9 mouse cellular contexts compared by ENCODE assay signal in genomic region chr1:157443026-157443722, GRCm38 (mm10). TPM values are rescaled to one million over a fixed set of nuclear protein-coding genes. Genes with fewer than 3 reads are reported as not detected.
DNase-seq lines count a peak whose midpoint lies in the region; ATAC-seq and TF ChIP-seq lines count a peak whose summit lies in the region.
"Had no signal": no experiment of that assay in that cellular context is flagged by ENCODE, and none has a peak within 500 bp of the region (broad histone marks: within the 10 kb centered on the region; RNA-seq: fewer than 3 reads in every experiment).

No protein-coding gene starts in this region.

- intact Hi-C loops in heart, postnatal 25 days (cut with DNase I): loop anchor here (2.0 kb wide), 1 partner anchor 24 kb away; no protein-coding TSS in a partner anchor

- peaks cover 55% of the 10 kb centered on the region for H3K27me3 ChIP-seq in forebrain, embryonic 10.5 days (ENCODE audit: poor library complexity, severe bottlenecking)
- no peaks in the 10 kb centered on the region for H3K27me3 ChIP-seq in stomach, embryonic 14.5 days (ENCODE audit: control insufficient read depth, insufficient read depth, low read length)

- peak overlapping the region; percentile 82 for H3K27ac ChIP-seq in brown adipose tissue, adult 24 weeks (replicated peaks; ENCODE audit: low read depth, low read length)
- peak overlapping the region; percentile 83 for H3K27ac ChIP-seq in forebrain, embryonic 10.5 days
- H3K27ac ChIP-seq in layer of hippocampus, adult 2 months: peak overlapping the region; percentile 96
- peak overlapping the region; percentile 49; the same call in 1 of the 2 replicates for H3K27ac ChIP-seq in stomach, embryonic 14.5 days (ENCODE audit: low read length)
- H3K27ac ChIP-seq: macrophage had no signal

- no peaks in the 10 kb centered on the region for H3K9me3 ChIP-seq in forebrain, embryonic 10.5 days
- H3K9me3 ChIP-seq in stomach, embryonic 14.5 days (ENCODE audit: control insufficient read depth, low read depth, low read length): no peaks in the 10 kb centered on the region

- H3K36me3 ChIP-seq in forebrain, embryonic 10.5 days (replicated peaks): no peaks in the 10 kb centered on the region
- H3K36me3 ChIP-seq in stomach, embryonic 14.5 days (ENCODE audit: control insufficient read depth, insufficient read depth, low read length): no peaks in the 10 kb centered on the region

- no peak for ATAC-seq in stomach, embryonic 14.5 days (ENCODE audit: insufficient number of reproducible peaks, insufficient read depth, low FRiP score, low read depth)

- peak overlapping the region; percentile 22; the same call in 1 of the 2 replicates for H3K4me2 ChIP-seq in stomach, embryonic 14.5 days (replicated peaks; ENCODE audit: low read depth, low read length)

- peak; percentile 55 for DNase-seq in forebrain, embryonic 10.5 days (ENCODE audit: extremely low spot score, low spot score)
- peak; percentile 75 for DNase-seq in heart, postnatal 25 days (ENCODE audit: low spot score)
- peak; percentile 71 to 78 for DNase-seq in layer of hippocampus, adult 2 months (ENCODE audit: low spot score in 2 of 2)
- peak; percentile 79 for DNase-seq in lung, postnatal 25 days (ENCODE audit: low spot score)
- no peak for DNase-seq in frontal cortex, postnatal 14 days (ENCODE audit: low spot score in 2 of 2)
- DNase-seq in urinary bladder, postnatal 25 days (ENCODE audit: low spot score): no peak

- no peak overlapping the region for H3K9ac ChIP-seq in stomach, embryonic 14.5 days (replicated peaks; ENCODE audit: low read depth, low read length)

- peaks cover 20% of the 10 kb centered on the region for H3K4me1 ChIP-seq in brown adipose tissue, adult 24 weeks (ENCODE audit: control insufficient read depth, insufficient read depth, insufficient read length, low read length)
- H3K4me1 ChIP-seq in forebrain, embryonic 10.5 days: peaks cover 85% of the 10 kb centered on the region
- peaks cover 3% of the 10 kb centered on the region; the same call in 1 of the 2 replicates for H3K4me1 ChIP-seq in stomach, embryonic 14.5 days (ENCODE audit: control insufficient read depth, insufficient read depth, low read length)

- TF ChIP-seq CTCF in layer of hippocampus, adult 2 months (conservative IDR thresholded peaks at IDR 0.05): no peak

- H3K4me3 ChIP-seq in brown adipose tissue, adult 24 weeks (ENCODE audit: insufficient read depth, low read depth, low read length): no peak overlapping the region
- peak overlapping the region; percentile 11 for H3K4me3 ChIP-seq in forebrain, embryonic 10.5 days
- H3K4me3 ChIP-seq in layer of hippocampus, adult 2 months: peak overlapping the region; percentile 19; the same call in 1 of the 2 replicates
- H3K4me3 ChIP-seq in stomach, embryonic 14.5 days (ENCODE audit: low read depth, low read length): no peak overlapping the region

- 9% methylated on average over 14 of the region's 14 CpGs for WGBS in forebrain, embryonic 10.5 days
- WGBS in stomach, embryonic 14.5 days: 28% methylated on average over 14 of the region's 14 CpGs

RNA-seq across cellular contexts. Expression of gene Cryzl2, which starts 15.2 kb away (rescaled TPM):
- polyA plus RNA-seq in brown adipose tissue, adult 24 weeks (2012; ENCODE audit: insufficient read depth, insufficient read length, missing spikeins): 21.4 and 26.2 TPM in 2 replicates
- polyA plus RNA-seq in forebrain, embryonic 10.5 days (2016; fragmentation: Nextera tagmentation; extraction: Ambion mirVana): 5.5 and 6.7 TPM in 2 replicates
- 10 to 100 TPM in 1 of 2 experiments, 1 to 10 TPM in 1; 8.4 to 10.3 TPM for total RNA-seq in heart, postnatal 25 days (2021)
- 1 to 10 TPM; 4.3 to 5.1 TPM for total RNA-seq in layer of hippocampus, adult 2 months (2021)
- 14.8 TPM in 2 replicates for polyA plus RNA-seq in stomach, embryonic 14.5 days (2014; fragmentation: Nextera tagmentation; extraction: Ambion mirVana)

RNA-seq across cellular contexts. Expression of gene Rasal2, which starts 30.8 kb away (rescaled TPM):
- 2.6 and 3.4 TPM in 2 replicates for polyA plus RNA-seq in brown adipose tissue, adult 24 weeks (2012; ENCODE audit: insufficient read depth, insufficient read length, missing spikeins)
- 9.5 and 10.2 TPM in 2 replicates for polyA plus RNA-seq in forebrain, embryonic 10.5 days (2016; fragmentation: Nextera tagmentation; extraction: Ambion mirVana)
- total RNA-seq in heart, postnatal 25 days (2021): 10 to 100 TPM; 21.6 to 34.8 TPM
- 10 to 100 TPM; 91.1 to 93.7 TPM for total RNA-seq in layer of hippocampus, adult 2 months (2021)
- 9.1 and 9.8 TPM in 2 replicates for polyA plus RNA-seq in stomach, embryonic 14.5 days (2014; fragmentation: Nextera tagmentation; extraction: Ambion mirVana)

Comparison
In these comparisons a context has a peak if more than half of its experiments do, and no peak if none do; other contexts are left out.
1. H3K4me3 ChIP-seq: peak in forebrain, embryonic 10.5 days (single experiment) and layer of hippocampus, adult 2 months (single experiment); none in brown adipose tissue, adult 24 weeks (single experiment) and stomach, embryonic 14.5 days (single experiment).
2. DNase-seq: peak in forebrain, embryonic 10.5 days (single experiment), heart, postnatal 25 days (single experiment), layer of hippocampus, adult 2 months (2 of 2) and lung, postnatal 25 days (single experiment); none in frontal cortex, postnatal 14 days (0 of 2) and urinary bladder, postnatal 25 days (single experiment).
3. Peak in every context shown above with its lines, with median percentiles within 50 percentile points of each other: H3K27ac ChIP-seq.